Mouse (Mus musculus): Measurements from ENCODE around the gene Srgap1. TPM values are rescaled to one million over a fixed set of nuclear protein-coding genes. Genes with fewer than 3 reads are reported as not detected.

The Srgap1 gene
- polyA plus RNA-seq, 1 experiment = 67.1 TPM

DNA sequence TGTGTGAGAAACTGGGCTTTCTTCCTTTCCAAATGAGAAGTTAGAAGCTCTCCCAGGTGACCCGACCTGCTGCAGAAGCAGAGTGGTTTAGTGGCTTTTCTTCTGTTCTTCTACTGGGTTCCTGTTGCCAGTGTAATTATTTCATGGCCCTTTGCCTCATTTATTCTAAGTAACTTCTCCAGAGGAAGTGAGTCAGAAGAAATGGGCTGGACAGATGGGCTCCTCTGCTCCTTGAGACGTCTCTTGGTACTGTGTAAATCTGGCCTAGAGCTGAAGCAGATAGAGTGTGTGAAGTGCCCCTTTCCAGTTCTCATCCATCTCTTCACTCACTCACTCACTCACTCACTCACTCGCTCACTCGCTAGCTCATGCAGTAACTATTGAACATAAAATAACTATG, 290.4 kb downstream of the Srgap1 start:
- DNase-seq (ENCODE audit: low read depth) = no peak
- TF ChIP-seq CTCF (IDR thresholded peaks at IDR 0.05; ENCODE audit: borderline replicate concordance, extremely low read depth, insufficient read depth, insufficient read length) = no peak

DNA sequence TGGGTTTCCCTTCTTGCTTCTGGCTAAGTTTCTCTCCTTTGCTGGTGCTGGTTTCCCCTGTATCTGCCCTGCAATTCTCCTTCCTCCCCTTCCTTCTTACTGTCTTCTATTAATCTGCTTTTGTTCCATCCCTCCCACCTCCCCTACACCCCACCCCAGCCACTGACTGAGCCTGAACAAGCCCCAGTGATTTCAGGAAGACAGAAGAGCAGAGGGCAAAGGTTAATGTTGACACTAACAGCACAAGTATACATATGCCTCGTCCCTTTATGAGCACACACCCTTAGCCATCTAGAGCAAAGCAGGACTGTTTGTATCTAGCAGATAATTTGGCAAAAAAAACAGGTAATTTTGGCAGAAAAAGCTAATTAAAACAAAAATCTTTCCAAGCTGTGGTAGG, 291.3 kb downstream of the Srgap1 start:
- TF ChIP-seq POLR2A (IDR thresholded peaks at IDR 0.05; ENCODE audit: borderline replicate concordance, extremely low read depth, insufficient read depth, insufficient read length, poor library complexity, severe bottlenecking) (no peak), CTCF (IDR thresholded peaks at IDR 0.05; ENCODE audit: borderline replicate concordance, extremely low read depth, insufficient read depth, insufficient read length) (no peak)
- DNase-seq (ENCODE audit: low read depth) = no peak

DNA sequence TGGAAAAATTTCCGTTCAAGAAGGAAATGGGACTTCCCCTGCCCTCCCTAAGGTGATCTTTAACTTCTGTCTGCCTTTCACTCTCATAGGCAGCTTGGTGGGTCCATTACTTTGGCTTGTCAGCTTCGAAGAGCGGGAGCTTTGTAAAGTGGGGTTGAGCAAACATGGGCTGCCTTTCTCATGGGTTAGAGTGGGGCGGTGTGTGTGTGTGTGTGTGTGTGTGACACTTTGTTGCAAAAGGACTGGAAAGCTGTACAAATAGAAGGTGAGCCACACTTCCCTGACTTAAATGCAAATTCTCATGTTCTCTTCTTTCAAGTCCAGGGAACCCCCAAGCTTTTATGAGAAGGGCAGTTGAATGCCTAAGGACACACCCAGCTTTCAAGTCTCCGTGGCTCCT, 292.9 kb downstream of the Srgap1 start:
- no peak for DNase-seq (ENCODE audit: low read depth)
- TF ChIP-seq CTCF (IDR thresholded peaks at IDR 0.05; ENCODE audit: borderline replicate concordance, extremely low read depth, insufficient read depth, insufficient read length) = no peak
- no peak for TF ChIP-seq POLR2A (IDR thresholded peaks at IDR 0.05; ENCODE audit: borderline replicate concordance, extremely low read depth, insufficient read depth, insufficient read length, poor library complexity, severe bottlenecking)

DNA sequence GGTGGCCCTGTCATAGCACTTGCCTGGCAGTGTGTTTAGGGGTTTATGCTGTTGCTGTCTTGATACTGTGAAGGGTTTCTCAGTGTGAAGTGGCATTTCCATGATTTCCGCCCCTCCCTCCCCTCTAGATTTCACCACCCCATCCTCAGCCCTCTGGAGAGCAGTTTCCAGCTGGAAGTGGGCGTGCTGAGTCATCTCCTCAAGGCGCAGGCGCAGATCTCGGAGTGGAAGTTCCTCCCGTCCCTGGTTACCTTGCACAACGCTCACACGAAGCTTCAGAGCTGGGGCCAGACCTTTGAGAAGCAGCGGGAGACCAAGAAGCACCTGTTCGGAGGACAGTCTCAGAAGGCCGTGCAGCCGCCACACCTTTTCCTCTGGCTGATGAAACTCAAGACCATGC, 296.9 kb downstream of the Srgap1 start:
- DNase-seq (ENCODE audit: low read depth) = no peak
- TF ChIP-seq POLR2A (IDR thresholded peaks at IDR 0.05; ENCODE audit: borderline replicate concordance, extremely low read depth, insufficient read depth, insufficient read length, poor library complexity, severe bottlenecking) (no peak), CTCF (IDR thresholded peaks at IDR 0.05; ENCODE audit: borderline replicate concordance, extremely low read depth, insufficient read depth, insufficient read length) (no peak)

DNA sequence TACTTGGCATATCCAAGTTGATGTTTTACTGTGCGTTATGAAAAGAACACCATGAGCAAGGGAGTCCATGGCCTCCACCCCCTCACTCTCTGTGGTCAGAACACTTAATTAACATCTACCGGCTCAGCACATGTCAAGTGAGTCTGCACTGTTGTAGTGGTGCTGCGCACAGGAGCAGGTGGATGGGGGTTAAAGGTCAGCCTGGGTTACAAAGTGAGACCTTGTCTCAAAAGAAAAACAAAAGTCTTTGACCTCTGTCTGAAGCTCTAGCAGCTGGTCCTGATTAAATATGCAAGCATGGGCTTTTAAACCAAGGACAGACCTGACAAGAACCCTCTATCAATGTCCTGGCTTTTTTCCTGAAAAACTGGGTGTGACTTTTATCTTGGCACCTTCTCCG, 304.8 kb downstream of the Srgap1 start:
- TF ChIP-seq POLR2A (IDR thresholded peaks at IDR 0.05; ENCODE audit: borderline replicate concordance, extremely low read depth, insufficient read depth, insufficient read length, poor library complexity, severe bottlenecking) = no peak
- DNase-seq (ENCODE audit: low read depth) = no peak

DNA sequence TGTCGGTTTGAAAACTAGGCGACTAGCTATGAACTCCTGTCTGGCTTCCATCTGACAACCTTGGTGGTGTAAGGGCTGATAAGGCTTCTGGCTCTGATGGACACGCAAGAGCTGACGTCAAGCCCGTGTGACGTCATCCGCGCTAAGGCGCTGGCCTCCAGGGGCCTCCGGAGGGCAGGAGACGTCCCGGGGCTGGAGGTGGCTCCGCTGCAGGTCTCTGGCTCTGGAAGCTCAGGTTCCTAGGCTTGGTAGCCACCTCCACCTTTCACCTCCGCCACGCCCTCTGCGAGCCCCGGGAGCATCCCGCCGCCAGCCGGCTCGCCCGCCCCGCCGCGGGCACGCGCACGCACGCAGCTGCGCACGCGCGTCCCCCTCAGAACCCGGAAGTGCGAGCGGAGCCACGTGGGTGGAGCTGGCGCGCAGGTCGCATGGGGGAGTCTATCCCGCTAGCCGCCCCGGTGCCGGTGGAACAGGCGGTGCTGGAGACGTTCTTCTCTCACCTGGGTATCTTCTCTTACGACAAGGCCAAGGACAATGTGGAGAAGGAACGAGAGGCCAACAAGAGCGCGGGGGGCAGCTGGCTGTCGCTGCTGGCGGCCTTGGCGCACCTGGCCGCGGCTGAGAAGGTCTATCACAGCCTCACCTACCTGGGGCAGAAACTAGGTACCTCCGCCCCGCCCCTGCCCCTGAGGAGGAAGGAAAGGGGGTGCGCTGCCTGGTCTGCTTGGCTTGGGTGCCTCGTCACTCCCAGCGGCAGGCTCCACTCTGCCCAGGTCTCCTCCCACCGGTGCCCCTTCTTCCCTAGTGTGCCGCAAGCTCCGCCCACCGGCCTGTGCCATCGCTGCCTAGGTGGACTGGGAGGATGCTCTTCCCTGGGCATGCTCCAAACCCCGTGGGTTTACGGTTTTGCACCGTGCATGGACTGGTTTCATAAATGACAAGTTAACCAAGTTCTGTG, 307.3 kb downstream of the Srgap1 start, which contains the start of gene BC048403:
Gene BC048403 (plus strand): TSS at position 390 of the 958 bp plus-strand sequence.
- peak; percentile 92 for DNase-seq (ENCODE audit: low read depth)
- TF ChIP-seq POLR2A (IDR thresholded peaks at IDR 0.05; ENCODE audit: borderline replicate concordance, extremely low read depth, insufficient read depth, insufficient read length, poor library complexity, severe bottlenecking) (peak; percentile 92), CTCF (IDR thresholded peaks at IDR 0.05; ENCODE audit: borderline replicate concordance, extremely low read depth, insufficient read depth, insufficient read length) (no peak)

DNA sequence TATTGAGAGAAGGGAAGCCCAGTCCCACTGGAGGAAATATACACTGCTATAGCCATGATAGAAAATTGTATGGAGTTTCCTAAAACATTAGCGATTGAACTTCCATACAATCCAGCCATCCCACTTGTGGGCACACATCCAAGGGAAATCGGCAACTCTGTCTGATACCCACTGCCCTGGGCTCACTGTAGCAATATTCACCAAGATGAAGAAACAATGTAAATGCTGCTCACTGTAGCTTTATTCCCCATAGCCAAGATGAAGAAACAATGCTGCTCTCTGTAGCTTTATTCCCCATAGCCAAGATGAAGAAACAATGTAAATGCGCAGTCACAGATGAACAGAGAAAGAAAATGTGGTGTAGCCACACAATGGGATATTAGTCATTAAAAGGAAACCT, 309.9 kb downstream of the Srgap1 start:
- DNase-seq (ENCODE audit: low read depth) = no peak
- no peak for TF ChIP-seq POLR2A (IDR thresholded peaks at IDR 0.05; ENCODE audit: borderline replicate concordance, extremely low read depth, insufficient read depth, insufficient read length, poor library complexity, severe bottlenecking)
- no peak for TF ChIP-seq CTCF (IDR thresholded peaks at IDR 0.05; ENCODE audit: borderline replicate concordance, extremely low read depth, insufficient read depth, insufficient read length)

DNA sequence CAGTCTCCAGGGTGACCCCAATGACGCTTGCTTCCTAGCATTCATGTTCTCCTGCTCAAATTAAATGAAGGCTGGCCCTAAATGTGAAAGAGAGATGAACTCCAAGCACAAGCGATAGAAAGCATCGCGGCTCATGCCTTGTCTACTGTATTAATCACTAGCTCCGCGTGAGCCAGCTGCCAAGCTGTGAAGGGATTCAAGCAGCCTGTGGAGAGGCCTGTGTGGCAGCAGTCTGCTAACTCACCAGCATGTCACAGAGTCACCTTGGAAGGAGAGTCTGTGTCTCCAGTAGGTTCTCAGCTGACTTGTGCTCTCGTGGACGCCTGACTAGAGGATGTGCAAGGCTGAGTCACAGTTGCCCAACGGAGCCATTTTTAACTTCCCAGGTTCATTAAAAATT, 314.6 kb downstream of the Srgap1 start:
- peak; percentile 22 for DNase-seq (ENCODE audit: low read depth)
- TF ChIP-seq POLR2A (IDR thresholded peaks at IDR 0.05; ENCODE audit: borderline replicate concordance, extremely low read depth, insufficient read depth, insufficient read length, poor library complexity, severe bottlenecking) (no peak), CTCF (IDR thresholded peaks at IDR 0.05; ENCODE audit: borderline replicate concordance, extremely low read depth, insufficient read depth, insufficient read length) (no peak)

DNA sequence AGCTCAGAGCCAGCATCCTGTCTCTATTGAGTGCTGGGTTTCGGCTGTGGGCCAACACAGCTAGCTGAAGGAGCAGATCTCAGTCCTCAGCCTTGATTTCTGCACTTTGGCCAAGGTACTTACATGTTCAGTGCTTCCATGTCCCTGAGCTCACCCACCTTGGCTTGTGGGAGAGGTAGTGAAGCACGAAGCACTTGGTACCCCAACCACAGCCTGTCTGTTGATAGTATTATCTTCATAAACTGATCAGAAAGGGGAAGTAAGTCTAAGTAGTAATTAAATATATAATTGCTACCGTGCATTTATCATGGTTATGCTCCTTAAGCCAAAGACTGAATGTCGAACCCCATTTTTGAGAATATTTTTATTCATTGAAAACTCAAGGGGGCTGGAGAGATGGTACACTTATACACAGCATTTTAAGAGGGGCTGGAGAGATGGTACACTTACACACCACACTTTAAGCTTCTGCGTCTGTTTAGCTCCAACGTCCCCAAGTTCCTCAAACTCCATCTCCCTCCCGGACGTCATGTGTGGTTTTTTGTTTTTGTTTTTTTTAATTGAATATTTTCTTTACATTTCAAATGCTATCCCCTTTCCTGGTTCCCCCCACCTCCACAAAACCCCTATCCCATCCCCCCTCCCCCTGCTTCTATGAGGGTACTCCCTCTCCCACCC, 315.9 kb downstream of the Srgap1 start:
- DNase-seq (ENCODE audit: low read depth) = no peak
- TF ChIP-seq POLR2A (IDR thresholded peaks at IDR 0.05; ENCODE audit: borderline replicate concordance, extremely low read depth, insufficient read depth, insufficient read length, poor library complexity, severe bottlenecking) = no peak
- TF ChIP-seq CTCF (IDR thresholded peaks at IDR 0.05; ENCODE audit: borderline replicate concordance, extremely low read depth, insufficient read depth, insufficient read length) = no peak

Other genes starting within 250 kb of the Srgap1 start
- gene Rxylt1, start 50.1 kb upstream of the Srgap1 start, polyA plus RNA-seq (2012; rRNA removed) = 9.3 and 15.3 TPM in 2 replicates

Measured in brain, embryonic 14.5 days (tissue).